Mouse (Mus musculus) heart, adult 2 months (tissue): ENCODE measurements around the gene Nfia.

Experiments
- CTCF ChIP-seq: fragments of 200-600 bp; IDR thresholded peaks from 2 replicates; pipeline ENCODE4 v1.8.1; 2022; ENCODE audit warnings: antibody characterized with exemption, mild to moderate bottlenecking, moderate library complexity
- EP300 ChIP-seq: fragments of 200-500 bp; IDR thresholded peaks from 2 replicates; pipeline ENCODE4 v1.6.1; 2011; ENCODE audit warnings: low read depth, low read length, control low read depth; ENCODE audit not compliant: insufficient read depth
- POLR2A ChIP-seq: fragments of 200-500 bp; IDR thresholded peaks from 2 replicates; pipeline ENCODE4 v1.6.1; 2011; ENCODE audit warnings: mild to moderate bottlenecking, low read depth, low read length, control low read depth; ENCODE audit not compliant: insufficient read depth

DNA sequence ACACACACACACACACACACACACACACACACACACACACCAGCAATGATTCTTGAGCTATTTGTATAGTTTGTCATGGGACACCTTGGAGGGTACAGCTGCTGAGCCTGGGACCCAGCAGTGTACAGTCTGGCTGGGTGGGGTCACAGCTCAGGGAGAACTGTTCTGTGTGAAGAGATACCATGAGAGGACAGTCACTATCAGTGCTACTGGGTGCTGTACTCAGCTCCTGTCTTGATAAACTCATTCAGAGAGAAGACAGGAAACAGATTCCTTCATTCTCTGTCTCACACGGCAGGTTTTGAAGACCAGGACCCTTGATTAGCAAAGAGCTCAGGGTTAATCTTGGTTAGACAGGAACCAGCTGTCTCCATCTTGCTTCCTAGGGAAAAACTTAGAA is 326.1 kb downstream of the Nfia start:
- no peak for TF ChIP-seq CTCF
- TF ChIP-seq EP300: no peak
- no peak for TF ChIP-seq POLR2A
